In genomic region chr19:5726961-5727578, GRCm38 (mm10) we compare ENCODE assay signal across 7 mouse cellular contexts. TPM values are rescaled to one million over a fixed set of nuclear protein-coding genes. Genes with fewer than 3 reads are reported as not detected.
A peak's percentile ranks its signal among the peaks of the same experiment; 100 is the strongest.
DNase-seq lines count a peak whose midpoint lies in the region; ATAC-seq and TF ChIP-seq lines count a peak whose summit lies in the region.

No protein-coding gene starts in this region.

- peaks cover 4% of the 10 kb centered on the region; the same call in 1 of the 2 replicates for H3K27me3 ChIP-seq in forebrain, embryonic 12.5 days
- H3K27me3 ChIP-seq in spleen, adult 2 months (ENCODE audit: control insufficient read depth, insufficient read depth, low read length): no peaks in the 10 kb centered on the region

- 84% methylated on average over 15 of the region's 15 CpGs for WGBS in forebrain, embryonic 12.5 days
- WGBS in spleen, adult 2 months: 22% methylated on average over 15 of the region's 15 CpGs

- peaks cover 37% of the 10 kb centered on the region for H3K36me3 ChIP-seq in forebrain, embryonic 12.5 days (replicated peaks)
- peaks cover 4% of the 10 kb centered on the region for H3K36me3 ChIP-seq in spleen, adult 2 months (ENCODE audit: control insufficient read depth, insufficient read depth, low read length)

- TF ChIP-seq POLR2A in spleen, adult 2 months (IDR thresholded peaks at IDR 0.05; ENCODE audit: low read depth, low read length): no peak

- H3K4me2 ChIP-seq in forebrain, embryonic 12.5 days: peak overlapping the region; percentile 98

- peak overlapping the region; percentile 87 for H3K4me3 ChIP-seq in forebrain, embryonic 12.5 days (replicated peaks)
- peak overlapping the region; percentile 53; the same call in 1 of the 2 replicates for H3K4me3 ChIP-seq in spleen, adult 2 months (ENCODE audit: extremely low read depth, insufficient read depth, insufficient read length)

- TF ChIP-seq CTCF in spleen, adult 2 months (IDR thresholded peaks at IDR 0.05; ENCODE audit: extremely low read depth, insufficient read depth, insufficient read length, insufficient replicate concordance): no peak

- ATAC-seq in forebrain, embryonic 12.5 days (ENCODE audit: low FRiP score): no peak

- no peak overlapping the region; the same call in 1 of the 2 replicates for H3K27ac ChIP-seq in forebrain, embryonic 12.5 days
- peak overlapping the region; percentile 90 for H3K27ac ChIP-seq in spleen, adult 2 months (ENCODE audit: insufficient read depth, low read length)

- peaks cover 63% of the 10 kb centered on the region for H3K4me1 ChIP-seq in forebrain, embryonic 12.5 days
- peaks cover 32% of the 10 kb centered on the region for H3K4me1 ChIP-seq in spleen, adult 2 months (ENCODE audit: control insufficient read depth, insufficient read depth, insufficient read length)

- peak overlapping the region; percentile 97 for H3K9ac ChIP-seq in forebrain, embryonic 12.5 days

- H3K9me3 ChIP-seq in forebrain, embryonic 12.5 days: no peaks in the 10 kb centered on the region

- DNase-seq in thymus, postnatal 14 days: peak; percentile 5
- DNase-seq in thymus, postnatal 36 days: no peak
- peak; percentile 82 for DNase-seq in liver
- no peak for DNase-seq in spleen, adult 2 months (ENCODE audit: low read depth in 1 of 2, low spot score in 2 of 2)
- no peak for DNase-seq in layer of hippocampus, adult 18-20 months (ENCODE audit: low spot score in 2 of 2)
- no peak for DNase-seq in left cerebral cortex, adult 8-10 months (ENCODE audit: low spot score in 2 of 2)

RNA-seq across cellular contexts. Expression of gene Ehbp1l1, which starts 1.0 kb away (rescaled TPM):
- 6.1 and 6.7 TPM in 2 replicates for polyA plus RNA-seq in forebrain, embryonic 12.5 days (2016; fragmentation: Nextera tagmentation; extraction: Ambion mirVana)
- polyA plus RNA-seq in spleen, adult 2 months (2012; rRNA removed): 94.6 and 101 TPM in 2 replicates
- 10 to 100 TPM; 13.9 to 17.2 TPM for total RNA-seq in layer of hippocampus, adult 18-20 months (2021)
- total RNA-seq in left cerebral cortex, adult 8-10 months (2022): 10 to 100 TPM; 15.8 to 22.9 (median 19.9) TPM

RNA-seq across cellular contexts. Expression of gene Fam89b, which starts 2.4 kb away (rescaled TPM):
- 170 and 172 TPM in 2 replicates for polyA plus RNA-seq in forebrain, embryonic 12.5 days (2016; fragmentation: Nextera tagmentation; extraction: Ambion mirVana)
- polyA plus RNA-seq in spleen, adult 2 months (2012; rRNA removed): 124 and 173 TPM in 2 replicates
- 10 to 100 TPM; 28.5 to 28.6 TPM for total RNA-seq in layer of hippocampus, adult 18-20 months (2021)
- total RNA-seq in left cerebral cortex, adult 8-10 months (2022): 10 to 100 TPM; 24.9 to 30.9 (median 26.1) TPM

RNA-seq across cellular contexts. Expression of gene Ltbp3, which starts 13.6 kb away (rescaled TPM):
- 10.0 and 12.0 TPM in 2 replicates for polyA plus RNA-seq in forebrain, embryonic 12.5 days (2016; fragmentation: Nextera tagmentation; extraction: Ambion mirVana)
- 22.5 and 25.8 TPM in 2 replicates for polyA plus RNA-seq in spleen, adult 2 months (2012; rRNA removed)
- 10 to 100 TPM; 24.3 to 27.3 TPM for total RNA-seq in layer of hippocampus, adult 18-20 months (2021)
- 10 to 100 TPM; 35.0 to 42.2 (median 41.3) TPM for total RNA-seq in left cerebral cortex, adult 8-10 months (2022)

RNA-seq across cellular contexts. Expression of gene Kcnk7, which starts 22.9 kb away (rescaled TPM):
- 0.29 TPM in 1 of 2 replicates, not detected in the other for polyA plus RNA-seq in forebrain, embryonic 12.5 days (2016; fragmentation: Nextera tagmentation; extraction: Ambion mirVana)
- polyA plus RNA-seq in spleen, adult 2 months (2012; rRNA removed): 0.19 and 0.39 TPM in 2 replicates
- total RNA-seq in layer of hippocampus, adult 18-20 months (2021): not detected
- under 1 TPM in 1 of 4 experiments, not detected in 3; 0.37 TPM for total RNA-seq in left cerebral cortex, adult 8-10 months (2022)

RNA-seq across cellular contexts. Expression of gene Pcnx3, which starts 38.4 kb away (rescaled TPM):
- 32.4 and 35.1 TPM in 2 replicates for polyA plus RNA-seq in forebrain, embryonic 12.5 days (2016; fragmentation: Nextera tagmentation; extraction: Ambion mirVana)
- 195 and 236 TPM in 2 replicates for polyA plus RNA-seq in spleen, adult 2 months (2012; rRNA removed)
- total RNA-seq in layer of hippocampus, adult 18-20 months (2021): 10 to 100 TPM; 58.3 to 68.6 TPM
- 10 to 100 TPM; 74.4 to 86.8 (median 80.3) TPM for total RNA-seq in left cerebral cortex, adult 8-10 months (2022)

Comparison
In these comparisons a context has a peak if more than half of its experiments do, and no peak if none do; other contexts are left out.
1. DNase-seq: peak in thymus, postnatal 14 days (single experiment) and liver (single experiment); none in thymus, postnatal 36 days (0 of 2), spleen, adult 2 months (0 of 2), layer of hippocampus, adult 18-20 months (0 of 2) and left cerebral cortex, adult 8-10 months (0 of 2).